Mouse (Mus musculus): ENCODE data around the gene Krt35. TPM values are rescaled to one million over a fixed set of nuclear protein-coding genes. Genes with fewer than 3 reads are reported as not detected.

Gene Krt35
- polyA plus RNA-seq (2014; fragmentation: Illumina TruSeq; extraction: RNeasy Lipid Tissue Mini Kit (QIAGEN cat#74804); ENCODE audit: low read depth, low replicate concordance): not detected

DNA sequence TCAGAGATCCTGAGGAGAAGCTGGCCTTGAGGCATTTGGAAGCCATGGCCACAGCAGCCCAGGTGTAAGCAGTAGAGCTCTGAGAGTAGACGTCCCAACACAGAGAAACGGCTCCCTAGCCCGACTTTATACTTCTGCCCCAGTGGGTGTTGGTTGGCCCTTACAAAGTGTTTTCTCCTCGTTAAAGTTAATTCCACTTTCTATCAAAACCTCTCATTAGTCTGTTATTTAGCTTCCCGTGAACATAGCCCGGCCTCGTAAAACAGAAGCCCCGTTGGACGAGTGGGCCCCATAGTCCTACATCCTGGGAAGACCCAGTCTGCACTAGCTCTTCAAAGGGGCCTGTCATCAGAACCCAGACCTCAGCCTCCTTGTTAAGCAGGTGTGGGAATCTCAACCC, at the start of gene Krt35:
Gene Krt35 (minus strand): TSS at position 101 of the 400 bp plus-strand sequence.

DNA sequence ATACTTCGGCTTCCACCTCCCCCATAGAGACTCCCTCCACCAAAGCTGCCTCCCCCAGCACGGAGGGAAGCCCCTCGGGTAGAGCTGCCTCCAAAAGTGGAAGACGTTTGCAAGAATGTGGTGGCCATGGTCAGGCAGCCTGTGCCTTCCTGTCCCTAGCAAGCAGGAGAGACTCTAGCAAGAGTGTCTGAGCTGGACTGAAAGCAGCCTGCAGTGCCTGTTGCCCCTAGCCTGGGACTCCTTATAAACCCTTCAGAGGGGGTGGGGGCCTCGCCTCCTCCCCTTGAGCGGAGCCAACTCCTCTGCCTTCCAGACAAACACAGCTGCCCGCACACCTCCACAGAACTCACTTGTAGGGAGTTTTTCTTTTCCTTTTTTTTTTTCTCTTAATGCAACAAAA, 39.7 kb upstream of the Krt35 start, which contains the start of gene Krt15:
Gene Krt15 (minus strand): TSS at position 198 of the 400 bp plus-strand sequence.

DNA sequence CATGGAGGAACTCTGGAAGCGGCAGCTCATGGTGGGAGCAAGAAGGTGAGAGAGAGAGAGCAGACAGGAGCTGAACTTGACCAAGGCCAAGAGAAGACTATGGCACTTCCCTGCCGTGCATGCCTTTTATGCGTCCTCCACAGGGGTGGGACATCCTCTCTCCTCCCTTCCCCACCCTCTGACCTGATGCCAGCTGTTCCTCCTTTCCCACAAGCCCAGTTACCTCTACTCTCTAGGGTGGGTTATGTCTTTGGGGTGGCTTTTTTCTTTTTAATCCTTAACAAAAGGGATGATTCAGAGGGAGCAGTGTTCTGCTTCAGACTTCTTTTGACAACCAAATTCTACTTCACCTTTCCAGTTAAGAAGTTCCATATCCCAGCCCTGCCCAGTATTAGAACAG, 25.4 kb upstream of the Krt35 start, which contains the start of gene Krt13:
Gene Krt13 (minus strand): TSS at position 101 of the 400 bp plus-strand sequence.

DNA sequence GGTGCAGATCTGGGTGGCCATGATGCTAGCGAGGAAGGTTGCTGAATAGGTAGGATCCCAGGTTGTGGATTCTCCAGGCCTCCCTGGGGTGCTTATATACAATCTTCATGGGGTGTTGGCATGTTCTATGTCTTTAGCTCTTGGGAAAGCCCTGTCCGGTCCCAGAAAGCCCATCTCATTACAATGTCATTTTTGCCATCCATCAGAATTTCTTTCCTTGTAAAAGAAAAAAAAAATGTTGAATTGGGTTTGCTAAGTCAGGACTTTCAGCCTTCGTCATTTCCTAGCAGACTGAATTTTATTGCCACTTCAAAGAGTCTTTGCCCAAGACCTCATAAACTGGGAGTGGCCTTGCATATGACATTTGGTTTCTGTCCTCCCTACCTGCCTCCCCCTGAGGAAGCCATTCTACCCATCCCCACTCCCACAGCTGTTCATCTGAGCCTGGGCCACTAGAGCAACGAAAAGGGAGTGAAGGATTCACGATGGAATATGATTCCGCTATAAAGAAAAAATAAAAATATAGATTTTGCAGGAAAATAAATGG, 9.6 kb upstream of the Krt35 start, which contains the start of gene Krt36:
Gene Krt36 (minus strand): TSS at position 51 of the 547 bp plus-strand sequence.

DNA sequence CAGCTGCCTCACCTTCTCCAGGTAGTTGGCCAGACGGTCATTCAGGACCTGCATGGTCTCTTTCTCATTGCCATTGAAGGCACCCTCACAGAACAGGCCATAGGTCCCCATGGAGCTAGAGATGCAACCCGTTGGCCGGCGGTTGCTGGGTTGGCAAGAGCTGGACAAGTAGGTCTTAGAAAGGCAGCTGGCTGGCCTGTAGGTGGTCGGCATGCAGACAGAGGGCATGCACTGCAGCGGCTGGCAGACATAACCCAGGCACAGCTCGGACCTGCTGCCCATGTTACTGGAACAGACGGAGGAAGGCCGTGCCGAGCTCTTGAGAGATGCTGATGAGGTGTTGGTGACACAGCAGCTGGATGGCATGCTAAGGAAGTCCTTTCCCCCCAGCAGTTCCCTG, 8.2 kb downstream of the Krt35 start, which contains the start of gene Krt32:
Gene Krt32 (minus strand): TSS at position 366 of the 400 bp plus-strand sequence.

DNA sequence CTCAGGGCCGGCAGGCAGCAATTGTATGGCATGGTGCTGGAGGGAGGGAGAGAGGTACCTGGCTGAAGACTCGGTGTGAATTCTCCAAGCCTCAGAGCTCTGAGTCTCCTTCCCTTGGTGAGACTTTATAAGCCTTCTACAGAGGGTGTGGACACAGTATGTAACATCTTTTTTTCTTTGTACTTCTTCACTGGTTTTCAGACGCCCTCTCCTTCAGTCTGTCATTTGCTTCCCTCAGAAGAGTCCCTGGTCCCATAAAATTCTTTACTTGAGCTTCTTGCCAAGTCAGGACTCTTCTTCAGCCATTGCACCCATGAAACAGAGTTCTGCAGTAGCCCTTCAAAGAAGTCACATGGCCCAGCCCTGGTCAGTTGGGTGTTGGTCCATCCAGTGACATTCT, 45.6 kb downstream of the Krt35 start, which contains the start of gene Krt31:
Gene Krt31 (minus strand): TSS at position 101 of the 400 bp plus-strand sequence.

Other genes with a start within 250 kb of the Krt35 start
- not detected for gene Krtap4-16, start 244.6 kb downstream of the Krt35 start, polyA plus RNA-seq (2014; fragmentation: Illumina TruSeq; extraction: RNeasy Lipid Tissue Mini Kit (QIAGEN cat#74804); ENCODE audit: low read depth, low replicate concordance)
- gene Gm11568, start 238.3 kb downstream of the Krt35 start, polyA plus RNA-seq (2014; fragmentation: Illumina TruSeq; extraction: RNeasy Lipid Tissue Mini Kit (QIAGEN cat#74804); ENCODE audit: low read depth, low replicate concordance): not detected
- gene Gm11559, start 231.8 kb downstream of the Krt35 start, polyA plus RNA-seq (2014; fragmentation: Illumina TruSeq; extraction: RNeasy Lipid Tissue Mini Kit (QIAGEN cat#74804); ENCODE audit: low read depth, low replicate concordance): not detected
- gene Krtap9-1, start 222.9 kb downstream of the Krt35 start, polyA plus RNA-seq (2014; fragmentation: Illumina TruSeq; extraction: RNeasy Lipid Tissue Mini Kit (QIAGEN cat#74804); ENCODE audit: low read depth, low replicate concordance): not detected
- not detected for gene Gm11567, start 217.1 kb downstream of the Krt35 start, polyA plus RNA-seq (2014; fragmentation: Illumina TruSeq; extraction: RNeasy Lipid Tissue Mini Kit (QIAGEN cat#74804); ENCODE audit: low read depth, low replicate concordance)
- gene Krtap31-1, start 188.3 kb downstream of the Krt35 start, polyA plus RNA-seq (2014; fragmentation: Illumina TruSeq; extraction: RNeasy Lipid Tissue Mini Kit (QIAGEN cat#74804); ENCODE audit: low read depth, low replicate concordance): not detected
- not detected for gene Gm11565, start 181.5 kb downstream of the Krt35 start, polyA plus RNA-seq (2014; fragmentation: Illumina TruSeq; extraction: RNeasy Lipid Tissue Mini Kit (QIAGEN cat#74804); ENCODE audit: low read depth, low replicate concordance)
- not detected for gene Krtap31-2, start 159.9 kb downstream of the Krt35 start, polyA plus RNA-seq (2014; fragmentation: Illumina TruSeq; extraction: RNeasy Lipid Tissue Mini Kit (QIAGEN cat#74804); ENCODE audit: low read depth, low replicate concordance)
- gene Krtap9-5, start 147.8 kb downstream of the Krt35 start, polyA plus RNA-seq (2014; fragmentation: Illumina TruSeq; extraction: RNeasy Lipid Tissue Mini Kit (QIAGEN cat#74804); ENCODE audit: low read depth, low replicate concordance): not detected
- gene Krtap29-1, start 117.2 kb downstream of the Krt35 start, polyA plus RNA-seq (2014; fragmentation: Illumina TruSeq; extraction: RNeasy Lipid Tissue Mini Kit (QIAGEN cat#74804); ENCODE audit: low read depth, low replicate concordance): not detected
- not detected for gene Krtap16-1, start 109.6 kb downstream of the Krt35 start, polyA plus RNA-seq (2014; fragmentation: Illumina TruSeq; extraction: RNeasy Lipid Tissue Mini Kit (QIAGEN cat#74804); ENCODE audit: low read depth, low replicate concordance)
- not detected for gene Krtap17-1, start 102.2 kb downstream of the Krt35 start, polyA plus RNA-seq (2014; fragmentation: Illumina TruSeq; extraction: RNeasy Lipid Tissue Mini Kit (QIAGEN cat#74804); ENCODE audit: low read depth, low replicate concordance)
- gene Krt33a, start 80.0 kb downstream of the Krt35 start, polyA plus RNA-seq (2014; fragmentation: Illumina TruSeq; extraction: RNeasy Lipid Tissue Mini Kit (QIAGEN cat#74804); ENCODE audit: low read depth, low replicate concordance): not detected
- gene Krt33b, start 66.4 kb downstream of the Krt35 start, polyA plus RNA-seq (2014; fragmentation: Illumina TruSeq; extraction: RNeasy Lipid Tissue Mini Kit (QIAGEN cat#74804); ENCODE audit: low read depth, low replicate concordance): not detected
- gene Krt34, start 54.7 kb downstream of the Krt35 start, polyA plus RNA-seq (2014; fragmentation: Illumina TruSeq; extraction: RNeasy Lipid Tissue Mini Kit (QIAGEN cat#74804); ENCODE audit: low read depth, low replicate concordance): not detected
- gene Krt31, start 45.7 kb downstream of the Krt35 start, polyA plus RNA-seq (2014; fragmentation: Illumina TruSeq; extraction: RNeasy Lipid Tissue Mini Kit (QIAGEN cat#74804); ENCODE audit: low read depth, low replicate concordance): not detected
- not detected for gene Krt32, start 8.0 kb downstream of the Krt35 start, polyA plus RNA-seq (2014; fragmentation: Illumina TruSeq; extraction: RNeasy Lipid Tissue Mini Kit (QIAGEN cat#74804); ENCODE audit: low read depth, low replicate concordance)
- gene Krt36, start 9.4 kb upstream of the Krt35 start, polyA plus RNA-seq (2014; fragmentation: Illumina TruSeq; extraction: RNeasy Lipid Tissue Mini Kit (QIAGEN cat#74804); ENCODE audit: low read depth, low replicate concordance): not detected
- not detected for gene Krt13, start 25.3 kb upstream of the Krt35 start, polyA plus RNA-seq (2014; fragmentation: Illumina TruSeq; extraction: RNeasy Lipid Tissue Mini Kit (QIAGEN cat#74804); ENCODE audit: low read depth, low replicate concordance)
- not detected for gene Krt15, start 39.7 kb upstream of the Krt35 start, polyA plus RNA-seq (2014; fragmentation: Illumina TruSeq; extraction: RNeasy Lipid Tissue Mini Kit (QIAGEN cat#74804); ENCODE audit: low read depth, low replicate concordance)
- gene Krt19, start 52.4 kb upstream of the Krt35 start, polyA plus RNA-seq (2014; fragmentation: Illumina TruSeq; extraction: RNeasy Lipid Tissue Mini Kit (QIAGEN cat#74804); ENCODE audit: low read depth, low replicate concordance): 104 TPM
- not detected for gene Krt9, start 97.0 kb upstream of the Krt35 start, polyA plus RNA-seq (2014; fragmentation: Illumina TruSeq; extraction: RNeasy Lipid Tissue Mini Kit (QIAGEN cat#74804); ENCODE audit: low read depth, low replicate concordance)
- gene Krt14, start 111.3 kb upstream of the Krt35 start, polyA plus RNA-seq (2014; fragmentation: Illumina TruSeq; extraction: RNeasy Lipid Tissue Mini Kit (QIAGEN cat#74804); ENCODE audit: low read depth, low replicate concordance): not detected
- not detected for gene Krt16, start 152.7 kb upstream of the Krt35 start, polyA plus RNA-seq (2014; fragmentation: Illumina TruSeq; extraction: RNeasy Lipid Tissue Mini Kit (QIAGEN cat#74804); ENCODE audit: low read depth, low replicate concordance)
- gene Krt17, start 164.8 kb upstream of the Krt35 start, polyA plus RNA-seq (2014; fragmentation: Illumina TruSeq; extraction: RNeasy Lipid Tissue Mini Kit (QIAGEN cat#74804); ENCODE audit: low read depth, low replicate concordance): not detected
- not detected for gene Krt42, start 173.6 kb upstream of the Krt35 start, polyA plus RNA-seq (2014; fragmentation: Illumina TruSeq; extraction: RNeasy Lipid Tissue Mini Kit (QIAGEN cat#74804); ENCODE audit: low read depth, low replicate concordance)
- 1,895 TPM for gene Eif1, start 223.6 kb upstream of the Krt35 start, polyA plus RNA-seq (2014; fragmentation: Illumina TruSeq; extraction: RNeasy Lipid Tissue Mini Kit (QIAGEN cat#74804); ENCODE audit: low read depth, low replicate concordance)
- not detected for gene Gast, start 238.2 kb upstream of the Krt35 start, polyA plus RNA-seq (2014; fragmentation: Illumina TruSeq; extraction: RNeasy Lipid Tissue Mini Kit (QIAGEN cat#74804); ENCODE audit: low read depth, low replicate concordance)

All from sigmoid colon, adult 10 weeks (tissue).